Mouse (Mus musculus) C2C12 (cell line): ENCODE measurements around the gene Naa20.

ENCODE experiments used
- CTCF ChIP-seq: IDR thresholded peaks from one replicate; pipeline ENCODE4 v1.5.1; 2011; ENCODE audit not compliant: control insufficient read depth, insufficient read depth, insufficient read length
- FOSL1 ChIP-seq: IDR thresholded peaks from one replicate; pipeline ENCODE4 v1.8.0; 2011; ENCODE audit warnings: mild to moderate bottlenecking, low read length; ENCODE audit not compliant: poor library complexity, insufficient read depth, severe bottlenecking
- MAX ChIP-seq: IDR thresholded peaks from one replicate; pipeline ENCODE4 v1.6.1; 2011; ENCODE audit warnings: mild to moderate bottlenecking, control low read depth
- MYOG ChIP-seq: IDR thresholded peaks from one replicate; pipeline ENCODE4 v1.6.1; 2011; ENCODE audit not compliant: control insufficient read depth, insufficient read length; ENCODE audit errors: extremely low read depth
- USF1 ChIP-seq: IDR thresholded peaks from one replicate; pipeline ENCODE4 v1.6.1; 2011; ENCODE audit warnings: low read depth, mild to moderate bottlenecking, control low read depth, moderate library complexity

DNA sequence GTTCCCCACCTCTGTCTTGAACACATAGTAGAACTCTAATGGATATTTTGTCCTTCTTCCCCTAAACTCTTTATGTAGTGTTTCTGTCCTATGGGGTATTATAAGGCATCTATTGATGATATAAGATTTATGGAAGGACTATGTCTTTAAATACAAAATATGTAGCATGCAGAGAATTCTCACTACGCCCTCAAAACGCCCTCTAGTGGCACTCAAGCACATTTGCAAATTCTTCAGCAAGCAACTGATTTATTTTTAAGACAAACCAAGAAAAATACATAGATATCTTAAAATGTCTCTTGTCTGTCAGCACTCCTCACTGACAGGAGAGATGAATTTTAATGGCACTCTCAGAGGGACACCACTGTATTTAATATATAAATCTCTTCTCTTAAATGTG lies 19.5 kb upstream of the Naa20 start:
- no peak for TF ChIP-seq CTCF
- TF ChIP-seq MAX, result no peak
- no peak for TF ChIP-seq USF1
- TF ChIP-seq FOSL1, result no peak
- no peak for TF ChIP-seq MYOG
